Mouse (Mus musculus): ENCODE measurements around the gene Lgals8.
A peak's percentile ranks its signal among the peaks of the same experiment; 100 is the strongest.
"Not testable (repeated sequence)": the region's sequence is repeated elsewhere in the genome, so short reads cannot be mapped to it uniquely, and the experiment has no call there.

Lgals8 gene

GRCm38 (mm10) chr13:12464844-12465243 lies at the start of gene Lgals8:
Gene Lgals8 (minus strand): TSS chr13:12464944.
- DNase-seq: no peak

GRCm38 (mm10) chr13:12511189-12511965 lies 46.6 kb upstream of the Lgals8 start:
- no peak for DNase-seq

GRCm38 (mm10) chr13:12510032-12510431 lies 45.3 kb upstream of the Lgals8 start:
- no peak for DNase-seq

- no peak for DNase-seq
Measured at GRCm38 (mm10) chr13:12507426-12507825, 42.7 kb upstream of the Lgals8 start.

GRCm38 (mm10) chr13:12505359-12505758 lies 40.6 kb upstream of the Lgals8 start:
- DNase-seq: no peak

- DNase-seq: no peak
Measured at GRCm38 (mm10) chr13:12503238-12503751, 38.6 kb upstream of the Lgals8 start.

GRCm38 (mm10) chr13:12502665-12503237 lies 38.0 kb upstream of the Lgals8 start:
- DNase-seq: no peak

GRCm38 (mm10) chr13:12499107-12499506 lies 34.4 kb upstream of the Lgals8 start:
- peak; percentile 32 for DNase-seq

GRCm38 (mm10) chr13:12497809-12498208 lies 33.1 kb upstream of the Lgals8 start:
- DNase-seq: no peak

- no peak for DNase-seq
Measured at GRCm38 (mm10) chr13:12494750-12495149, 30.0 kb upstream of the Lgals8 start.

- DNase-seq: no peak
Measured at GRCm38 (mm10) chr13:12492515-12492914, 27.8 kb upstream of the Lgals8 start.

- DNase-seq: no peak
Measured at GRCm38 (mm10) chr13:12485640-12486039, 20.9 kb upstream of the Lgals8 start.

- no peak for DNase-seq
Measured at GRCm38 (mm10) chr13:12485197-12485596, 20.5 kb upstream of the Lgals8 start.

GRCm38 (mm10) chr13:12479802-12480201 lies 15.1 kb upstream of the Lgals8 start:
- DNase-seq: no peak

GRCm38 (mm10) chr13:12478301-12478700 lies 13.6 kb upstream of the Lgals8 start:
- DNase-seq: no peak

GRCm38 (mm10) chr13:12476886-12477285 lies 12.1 kb upstream of the Lgals8 start:
- no peak for DNase-seq

- DNase-seq: no peak
Measured at GRCm38 (mm10) chr13:12475239-12475638, 10.5 kb upstream of the Lgals8 start.

GRCm38 (mm10) chr13:12473724-12474378 lies 9.1 kb upstream of the Lgals8 start:
- DNase-seq: peak; percentile 68

- DNase-seq: no peak
Measured at GRCm38 (mm10) chr13:12468488-12468887, 3.7 kb upstream of the Lgals8 start.

GRCm38 (mm10) chr13:12464159-12464558 lies 585 bp downstream of the Lgals8 start:
- DNase-seq: not testable (repeated sequence)

GRCm38 (mm10) chr13:12462623-12463022 lies 2.1 kb downstream of the Lgals8 start:
- DNase-seq: no peak

- DNase-seq: no peak
Measured at GRCm38 (mm10) chr13:12461730-12462119, 3.0 kb downstream of the Lgals8 start.

GRCm38 (mm10) chr13:12460881-12461729 lies 3.6 kb downstream of the Lgals8 start:
- peak; percentile 91 for DNase-seq

Data from right cerebral cortex, adult 18-20 months (tissue).